Mouse (Mus musculus) T-cell, adult 2 months (primary cell): ENCODE measurements around the gene Rpl23.
"Not testable (repeated sequence)": the region's sequence is repeated elsewhere in the genome, so short reads cannot be mapped to it uniquely, and the experiment has no call there.

Source experiments
- DNase-seq: peaks from one replicate; pipeline ENCODE4 v3.0.0; 2022; ENCODE audit warnings: low spot score

Rpl23 gene

DNA sequence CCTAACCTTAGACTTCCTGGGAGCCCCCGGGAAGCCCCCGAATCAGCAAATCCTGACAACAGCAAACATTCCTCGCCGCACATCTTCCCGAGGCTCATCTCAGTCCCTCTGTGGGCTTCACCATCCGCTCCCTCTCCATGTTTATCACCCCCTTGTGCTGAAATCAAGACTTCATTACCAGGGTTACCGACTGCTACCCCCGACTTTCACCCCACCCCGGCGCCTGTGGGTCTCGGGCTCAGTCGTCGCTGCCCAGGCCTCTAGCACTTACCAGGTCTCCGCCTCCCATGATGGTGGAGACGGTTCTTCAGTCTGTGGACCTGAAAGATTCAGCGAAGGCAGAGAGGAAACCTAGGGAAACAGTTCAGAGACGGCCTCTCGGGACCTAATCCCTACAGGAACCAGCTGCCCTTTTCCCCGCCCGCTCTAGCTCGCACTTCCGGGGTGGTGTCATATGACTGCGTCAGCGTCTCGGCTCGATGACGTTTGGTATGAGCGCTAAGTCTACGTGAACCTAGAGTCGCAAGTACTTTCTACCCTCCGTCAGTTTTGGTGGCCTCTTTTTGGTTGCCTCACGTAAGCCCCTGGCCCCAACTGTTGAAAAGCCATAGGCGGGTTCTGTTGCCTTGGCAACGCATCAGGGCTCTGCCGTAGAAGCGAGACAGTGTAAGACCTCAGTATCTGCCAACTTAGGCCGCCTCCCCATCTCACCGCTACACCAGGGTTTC lies 15.9 kb downstream of the Rpl23 start, which contains the start of gene Cwc25:
Gene Cwc25 (minus strand): TSS at position 403 of the 728 bp plus-strand sequence.
- DNase-seq = peak; percentile 95

DNA sequence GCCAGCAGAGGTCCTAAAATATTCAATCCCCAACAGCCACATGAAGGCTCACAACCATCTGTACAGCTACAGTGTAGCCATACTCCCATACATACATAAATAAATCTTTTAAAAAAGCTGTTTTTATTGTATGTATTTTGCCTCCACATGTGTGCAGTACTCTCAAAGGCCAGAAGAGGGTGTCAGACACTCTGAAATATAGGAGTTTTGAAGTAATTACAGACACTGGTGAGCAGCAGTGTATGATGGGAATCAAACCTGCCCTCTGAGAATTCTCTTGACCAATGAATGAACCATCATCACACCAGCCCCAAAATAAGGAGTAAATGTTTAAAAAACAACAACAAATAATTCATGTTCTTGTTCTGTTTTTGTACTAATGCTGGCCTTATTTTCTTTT lies 20.6 kb downstream of the Rpl23 start:
- no peak for DNase-seq

DNA sequence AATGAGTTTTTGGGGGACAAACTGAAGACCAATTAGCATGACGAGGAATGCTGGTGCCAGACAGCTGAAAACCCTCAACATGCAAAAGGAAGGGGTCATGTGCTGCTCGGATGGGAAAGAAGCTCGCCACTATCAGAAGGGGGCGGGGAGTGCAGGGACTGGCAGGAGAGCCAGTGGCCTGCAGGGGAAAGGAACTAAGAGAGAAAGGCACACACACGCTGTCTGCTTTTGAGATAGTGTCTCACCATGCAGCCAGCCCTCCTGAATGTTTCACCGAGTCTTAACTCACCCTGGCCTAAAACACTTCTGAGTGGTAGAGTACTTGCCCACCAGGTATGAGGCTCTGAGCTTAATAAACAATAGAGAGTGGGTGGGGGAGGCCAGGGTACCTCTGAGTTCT lies 23.3 kb downstream of the Rpl23 start:
- DNase-seq = no peak

DNA sequence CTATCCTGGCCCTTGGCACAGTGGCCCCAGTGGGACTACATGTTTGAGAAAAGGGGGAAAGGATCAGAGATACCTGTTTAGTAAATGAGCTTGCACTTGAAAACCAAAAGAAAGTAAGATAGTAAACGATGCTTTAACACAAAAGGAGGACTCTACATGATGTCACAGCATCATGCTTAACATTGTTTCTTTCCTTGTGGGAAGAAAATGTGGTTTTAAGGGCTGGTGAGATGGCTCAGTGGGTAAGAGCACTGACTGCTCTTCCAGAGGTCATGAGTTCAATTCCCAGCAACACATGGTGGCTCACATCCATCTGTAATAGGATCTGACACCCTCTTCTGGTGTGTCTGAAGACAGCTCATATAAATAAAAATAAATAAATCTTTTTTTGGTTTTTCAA lies 24.1 kb downstream of the Rpl23 start:
- no peak for DNase-seq

DNA sequence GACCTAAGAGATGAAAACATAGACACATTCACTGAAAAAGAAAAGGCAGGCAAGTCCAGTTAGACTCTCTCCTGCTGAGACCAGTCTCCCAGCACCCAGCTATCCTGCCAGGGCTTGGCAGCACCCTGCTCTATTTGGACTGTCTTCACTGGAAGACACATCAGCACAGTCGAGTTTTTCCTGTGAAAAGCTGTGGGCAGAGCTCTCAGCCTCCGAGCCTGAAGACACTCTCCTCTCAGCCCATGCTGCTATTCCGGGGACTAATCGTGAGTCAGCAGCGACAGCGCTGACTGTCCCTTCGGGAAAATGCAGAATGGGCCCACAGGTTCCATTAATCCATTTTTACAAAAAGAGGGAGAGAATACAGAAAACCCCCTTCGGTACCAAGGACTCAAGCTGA lies 29.0 kb downstream of the Rpl23 start:
- DNase-seq = no peak

DNA sequence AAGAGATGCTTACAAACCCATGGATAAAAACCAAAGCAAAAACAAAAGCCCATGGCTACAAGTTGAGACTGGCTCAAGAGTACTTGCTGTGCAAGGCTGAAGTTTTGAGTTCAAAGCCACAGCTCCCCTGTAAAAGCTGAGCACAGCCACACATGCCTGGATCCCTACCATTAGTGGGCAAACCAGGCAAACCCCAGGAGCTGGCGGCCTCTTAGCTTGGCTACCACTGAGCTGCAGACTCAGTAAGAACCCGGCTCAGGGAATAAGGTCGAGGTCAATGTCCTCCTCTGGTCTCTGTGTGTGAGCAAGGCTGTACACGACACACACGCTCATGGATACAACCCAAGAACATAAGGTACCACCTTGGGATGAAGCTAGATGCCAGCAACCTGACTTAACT lies 33.7 kb downstream of the Rpl23 start:
- DNase-seq = no peak

DNA sequence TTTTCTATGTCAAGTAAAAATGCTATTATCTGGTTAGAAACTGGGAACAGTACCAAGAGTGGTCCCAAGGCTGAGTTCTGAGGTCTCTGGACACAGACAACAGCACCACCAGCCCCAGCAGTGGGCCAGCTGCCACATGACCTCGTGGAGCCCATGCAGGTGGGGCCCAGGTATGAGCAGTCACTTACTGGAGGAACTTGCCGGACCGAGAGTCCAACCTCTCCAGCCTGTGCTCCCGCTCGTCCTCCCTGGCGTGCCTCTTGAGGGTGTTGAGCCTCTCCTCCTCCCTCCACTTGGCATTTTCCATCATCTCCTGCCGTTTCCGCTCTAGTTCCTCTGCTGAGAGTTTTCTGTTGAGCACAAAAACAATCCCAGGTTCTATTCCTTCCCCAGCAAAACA lies 34.5 kb downstream of the Rpl23 start:
- no peak for DNase-seq

DNA sequence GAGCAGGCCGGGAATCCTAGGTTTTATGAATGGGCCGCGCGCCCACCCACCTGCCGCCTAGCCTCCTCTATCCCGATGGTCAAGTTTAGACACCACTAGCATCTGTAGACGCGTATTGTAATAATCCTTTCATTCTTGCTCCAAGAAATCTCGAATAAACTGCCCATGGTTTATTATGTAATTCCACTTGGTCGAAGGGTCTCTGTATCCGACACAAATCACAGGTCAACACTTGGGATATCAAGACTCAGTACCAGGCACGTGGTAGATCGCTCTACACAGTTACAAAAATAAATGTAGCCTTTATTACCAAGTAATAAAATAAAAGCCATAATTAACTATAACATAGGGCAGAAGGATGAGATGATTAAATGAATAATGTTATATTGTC lies 36.9 kb downstream of the Rpl23 start:
- DNase-seq = no peak

DNA sequence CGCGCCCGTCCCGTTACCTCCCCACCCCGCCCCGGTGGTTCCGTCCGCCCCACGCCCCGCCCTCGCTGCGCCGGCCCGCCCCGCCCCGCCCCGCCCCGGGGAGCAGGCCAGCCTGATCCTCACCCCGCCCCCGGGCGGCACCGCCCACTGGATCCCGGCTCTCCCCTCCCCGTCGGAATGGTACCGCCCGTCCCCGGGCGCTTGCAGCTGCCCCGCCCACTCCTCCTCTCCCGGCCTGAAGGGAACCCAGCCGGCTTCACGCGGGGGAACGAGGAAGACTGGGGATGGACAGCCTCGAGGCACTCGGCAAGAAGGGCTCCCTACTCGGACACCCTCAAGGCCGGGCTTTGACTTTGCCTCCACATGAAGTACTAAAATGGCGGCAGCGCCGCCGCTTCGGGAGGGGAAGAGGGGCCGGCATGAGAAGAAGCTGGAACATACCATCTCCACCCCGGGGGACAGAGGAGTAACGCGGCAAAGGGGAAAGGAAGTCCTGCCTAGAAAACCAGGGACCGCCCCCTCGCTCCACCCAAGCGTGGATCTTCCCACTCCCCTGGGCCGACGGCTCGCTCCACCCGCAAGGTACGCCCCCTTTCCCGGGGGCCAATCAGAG lies 37.4 kb downstream of the Rpl23 start:
- DNase-seq = peak; percentile 96

DNA sequence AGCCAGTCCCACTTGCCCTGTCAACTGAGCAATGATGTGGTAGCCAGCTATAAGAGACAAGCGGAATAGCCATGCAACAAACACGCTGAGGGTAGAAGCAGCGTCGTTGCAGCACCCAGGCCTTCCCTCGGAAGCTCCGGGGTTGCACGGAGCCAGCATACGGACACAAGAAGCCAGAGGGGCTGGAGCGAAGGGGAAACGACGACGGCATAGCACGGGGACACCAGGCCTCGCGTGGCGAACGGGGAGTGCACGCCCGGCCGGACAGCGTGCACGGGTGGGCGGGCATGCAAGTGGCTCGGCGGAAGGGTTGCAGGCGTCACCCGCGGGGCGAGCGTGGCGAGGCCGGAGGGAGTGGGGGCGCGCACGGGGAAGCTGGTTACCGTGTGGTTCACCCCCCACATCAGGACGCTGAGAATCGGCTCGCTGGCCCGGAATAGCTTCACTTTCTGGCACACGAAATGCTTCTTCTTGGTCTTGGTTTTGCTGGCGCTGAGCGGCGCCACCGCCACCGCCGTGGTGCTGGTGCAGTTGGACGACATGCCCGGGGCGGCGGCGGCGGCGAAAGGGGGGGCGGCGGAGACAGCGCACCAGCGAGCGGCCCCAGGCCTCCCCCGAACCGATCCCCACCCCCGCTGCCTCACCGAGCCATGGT lies 38.0 kb downstream of the Rpl23 start, which contains the start of gene Pip4k2b:
Gene Pip4k2b (minus strand): TSS at position 642 of the 655 bp plus-strand sequence.
- peak; percentile 11 for DNase-seq

DNA sequence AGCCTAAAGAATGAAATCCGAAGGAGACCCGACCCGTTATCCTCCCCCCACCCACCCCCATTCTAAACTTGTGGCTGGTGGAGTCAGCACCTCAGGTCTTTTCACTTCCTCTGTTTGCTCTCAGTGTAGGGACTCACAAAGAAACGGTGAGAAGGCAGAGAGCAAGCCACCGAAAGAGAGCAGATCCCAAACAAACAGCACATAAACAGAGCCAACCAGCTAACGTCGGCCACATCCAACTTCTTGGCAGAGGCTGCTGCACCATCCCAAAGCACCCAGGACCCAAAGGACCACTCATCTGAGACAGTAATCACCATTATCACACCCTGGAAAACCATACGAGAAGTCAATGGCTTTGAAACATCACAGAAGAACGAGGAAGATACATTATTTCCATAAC lies 38.8 kb downstream of the Rpl23 start:
- no peak for DNase-seq

DNA sequence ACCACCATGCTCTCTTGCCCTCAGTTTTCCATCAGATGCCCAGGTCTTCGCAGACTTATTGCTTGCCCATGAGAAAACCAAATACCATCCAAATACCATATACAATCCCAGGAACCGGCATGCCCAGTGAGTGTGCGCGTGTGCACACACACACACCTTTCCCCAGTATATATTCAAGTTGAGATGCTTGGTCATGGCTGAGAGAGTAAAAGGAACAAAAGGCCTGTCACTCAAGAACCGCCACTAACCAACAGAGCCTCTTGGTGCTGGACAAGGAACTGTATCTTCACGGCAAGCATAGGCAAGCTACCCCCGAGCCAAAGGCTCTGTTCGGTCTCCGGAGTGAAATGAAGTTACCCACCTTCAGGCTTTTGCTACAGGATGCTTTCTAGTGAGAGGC lies 39.6 kb downstream of the Rpl23 start:
- no peak for DNase-seq

DNA sequence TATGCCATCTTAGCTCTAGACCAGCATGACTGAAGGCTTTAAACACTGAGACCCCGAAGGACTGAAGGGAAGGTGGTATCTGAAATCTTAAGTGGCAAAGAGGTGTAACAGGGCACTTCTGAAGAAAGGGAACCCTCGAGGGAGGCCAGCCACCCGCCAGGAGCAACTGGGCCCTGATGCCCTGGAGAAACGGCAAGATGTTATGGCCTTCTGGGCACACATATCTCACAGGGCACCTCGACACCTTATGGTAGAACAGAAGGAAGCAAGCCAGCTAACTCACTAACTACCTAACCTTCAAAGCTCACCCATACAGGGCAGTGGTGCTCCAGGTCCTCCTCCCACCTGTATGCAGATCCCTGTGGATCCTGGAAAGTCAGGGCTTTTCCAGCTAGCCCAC lies 40.1 kb downstream of the Rpl23 start:
- no peak for DNase-seq

DNA sequence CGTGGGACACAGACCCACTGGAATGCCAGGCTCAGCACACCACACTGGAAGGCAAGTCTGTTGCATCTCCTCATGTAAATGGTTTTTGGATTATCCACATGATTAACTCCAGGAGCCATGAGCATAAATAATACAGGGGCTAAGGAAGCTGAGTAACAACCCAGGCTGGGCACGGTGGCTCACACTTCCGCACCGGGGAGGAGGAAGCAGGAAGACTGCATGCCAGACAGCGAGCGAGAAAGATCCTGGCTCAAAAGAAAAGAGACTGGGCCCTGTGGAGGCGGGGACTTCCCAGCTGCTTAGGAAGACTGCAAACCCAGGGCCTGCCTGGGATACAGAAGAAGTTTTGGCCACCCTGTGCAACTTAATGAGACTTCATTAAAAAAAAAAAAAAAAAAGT lies 42.0 kb downstream of the Rpl23 start:
- peak; percentile 30 for DNase-seq

DNA sequence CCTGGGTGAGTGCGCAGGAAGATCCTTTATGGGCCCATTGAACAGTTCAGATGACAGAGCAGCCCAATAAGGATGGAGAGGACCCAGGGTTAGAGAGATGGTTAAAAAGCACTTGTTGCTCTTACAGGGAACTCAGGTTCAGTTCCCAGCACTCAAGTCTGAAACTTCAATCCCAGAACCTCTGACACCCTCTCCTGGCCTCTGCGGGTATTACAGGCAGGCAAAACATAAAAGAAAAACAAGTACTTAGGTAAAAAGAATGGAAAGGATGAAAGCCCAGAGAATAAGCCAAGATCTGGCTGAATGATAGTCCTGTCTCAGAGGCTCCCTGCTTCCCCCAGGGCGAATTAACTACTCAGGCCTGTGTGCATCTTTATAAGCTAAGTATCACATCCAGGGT lies 43.1 kb downstream of the Rpl23 start:
- no peak for DNase-seq

DNA sequence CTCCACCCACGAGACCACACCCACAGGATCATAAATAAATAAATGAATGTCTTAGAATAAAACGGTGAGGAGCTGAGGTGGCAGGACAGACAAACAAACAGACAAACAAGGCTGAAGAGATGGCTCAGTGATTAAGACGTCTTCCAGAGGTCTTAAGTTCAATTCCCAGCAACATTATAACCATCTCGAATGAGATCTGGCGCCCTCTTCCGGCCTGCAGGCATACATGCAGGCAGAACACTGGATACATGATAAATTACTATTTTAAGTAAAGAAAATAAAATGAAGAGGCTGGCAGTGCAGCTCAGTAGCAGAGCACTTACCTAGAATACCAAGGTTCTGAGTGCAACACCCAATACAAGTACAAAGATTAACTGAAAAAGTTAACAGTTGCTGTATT lies 43.5 kb downstream of the Rpl23 start:
- peak; percentile 38 for DNase-seq

DNA sequence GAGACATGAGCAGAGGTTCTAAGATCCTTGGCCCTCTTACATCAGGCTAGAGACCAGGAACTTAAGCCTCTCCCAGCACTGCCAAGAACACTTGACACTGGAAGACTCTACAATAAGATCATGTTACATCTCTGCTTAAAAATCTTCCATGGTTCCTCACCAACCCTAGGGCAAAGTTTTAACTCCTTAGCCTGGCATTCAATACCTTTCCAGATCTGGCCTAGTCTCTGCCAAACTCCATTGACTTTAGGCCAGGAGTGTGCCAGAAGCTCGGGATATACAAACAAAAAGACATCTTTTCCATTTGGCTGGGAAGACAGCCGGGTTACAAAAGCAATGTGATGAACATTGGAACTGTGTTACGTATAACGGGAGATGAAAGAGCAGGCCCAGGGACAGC lies 44.6 kb downstream of the Rpl23 start:
- no peak for DNase-seq

DNA sequence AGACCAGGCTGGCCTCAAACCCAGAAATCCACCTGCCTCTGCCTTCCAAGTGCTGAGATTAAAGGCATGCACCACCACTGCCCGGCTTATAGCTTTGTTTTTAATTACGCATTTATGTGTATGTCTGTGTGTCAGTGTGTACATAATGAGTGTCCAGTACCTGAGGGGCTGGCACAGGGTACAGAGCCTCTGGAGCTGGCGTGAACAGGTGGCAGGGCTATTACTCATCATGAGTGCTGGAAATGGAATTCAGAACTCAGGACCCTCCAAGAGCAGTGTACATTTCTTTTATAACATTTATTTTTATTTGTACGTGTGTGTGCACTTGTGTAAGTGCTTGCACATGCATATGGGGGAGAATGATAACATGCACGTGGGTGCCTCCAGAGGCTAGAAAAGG lies 45.6 kb downstream of the Rpl23 start:
- DNase-seq = no peak

DNA sequence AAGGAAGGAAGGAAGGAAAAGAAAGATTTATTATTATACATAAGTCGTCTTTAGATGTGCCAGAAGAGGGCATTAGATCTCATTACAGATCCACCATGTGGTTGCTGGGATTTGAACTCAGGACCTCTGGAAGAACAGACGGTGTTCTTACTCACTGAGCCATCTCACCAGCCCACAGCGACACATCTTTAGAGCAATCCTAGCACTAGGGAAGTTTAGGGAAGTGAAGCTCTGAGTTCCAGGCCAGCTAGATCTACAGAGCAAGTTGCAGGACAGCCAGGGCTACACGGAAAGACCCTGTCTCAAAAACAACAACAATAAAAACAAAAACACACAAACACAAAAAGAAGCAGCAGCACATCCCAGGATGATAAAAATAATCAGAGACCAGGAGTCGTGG lies 47.4 kb downstream of the Rpl23 start:
- DNase-seq = not testable (repeated sequence)

DNA sequence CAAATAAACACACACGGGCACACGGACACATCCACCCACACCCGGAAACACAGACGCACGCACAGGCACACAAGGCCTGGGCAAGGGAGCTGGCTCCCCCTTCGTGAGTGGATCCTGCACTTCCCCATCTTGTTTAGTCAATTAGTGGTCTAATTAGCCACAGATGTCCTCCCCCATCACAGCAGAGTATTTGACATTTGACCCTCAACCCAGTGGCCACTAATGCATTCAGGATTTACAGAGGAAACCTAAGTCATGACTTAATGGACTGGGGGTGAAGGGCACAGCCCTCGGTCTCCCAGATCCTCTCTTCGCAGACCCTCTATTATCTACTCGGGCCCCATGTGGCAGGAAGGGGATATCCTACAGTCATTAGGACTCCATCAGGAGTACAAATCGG lies 48.5 kb downstream of the Rpl23 start:
- DNase-seq = no peak

DNA sequence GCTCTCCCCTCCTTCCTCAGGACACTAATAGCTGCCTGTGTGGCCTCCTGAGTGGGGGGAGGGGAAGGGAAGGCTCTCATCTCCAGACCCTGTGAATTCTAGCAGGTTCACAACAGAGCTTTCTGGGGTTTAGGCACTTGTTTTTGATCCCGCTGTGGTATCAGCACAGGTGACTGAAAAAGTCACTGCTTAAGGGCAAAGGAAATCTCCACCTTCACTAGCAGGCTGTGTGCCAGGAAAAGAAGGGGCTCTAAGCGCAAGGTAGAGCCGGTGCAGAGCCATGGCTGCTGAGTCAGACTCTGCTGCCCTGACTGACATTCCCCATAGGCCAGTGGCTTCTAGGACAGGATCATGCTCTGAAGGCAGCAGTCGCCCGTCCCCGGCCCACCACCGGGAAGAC lies 53.5 kb downstream of the Rpl23 start:
- DNase-seq = peak; percentile 34

DNA sequence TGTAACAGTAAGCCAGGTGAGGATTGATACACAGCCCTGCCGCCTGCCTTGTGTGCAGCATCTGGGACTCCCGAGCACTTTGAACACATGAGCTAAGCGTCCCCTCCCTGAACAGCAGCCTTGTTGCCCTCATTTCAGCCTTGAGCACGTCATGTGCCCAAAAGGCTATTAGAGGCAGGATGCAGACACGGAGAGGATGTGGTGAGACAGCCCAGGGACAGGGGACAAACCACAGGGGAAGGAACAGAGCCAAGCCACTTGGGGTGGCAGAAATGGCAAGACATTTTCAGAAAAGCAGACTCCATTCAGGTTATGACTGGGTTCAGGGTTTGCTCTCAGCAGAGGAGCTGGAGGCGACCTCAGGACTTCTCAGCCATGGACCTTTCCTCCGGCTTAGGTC lies 53.9 kb downstream of the Rpl23 start:
- DNase-seq = peak; percentile 86
